Mouse (Mus musculus) heart, adult 11 months (tissue): ENCODE data around the gene Faf1.

ENCODE experiments used
- DNase-seq: peaks from one replicate; pipeline ENCODE4 v3.0.0; 2022

Gene Faf1

DNA sequence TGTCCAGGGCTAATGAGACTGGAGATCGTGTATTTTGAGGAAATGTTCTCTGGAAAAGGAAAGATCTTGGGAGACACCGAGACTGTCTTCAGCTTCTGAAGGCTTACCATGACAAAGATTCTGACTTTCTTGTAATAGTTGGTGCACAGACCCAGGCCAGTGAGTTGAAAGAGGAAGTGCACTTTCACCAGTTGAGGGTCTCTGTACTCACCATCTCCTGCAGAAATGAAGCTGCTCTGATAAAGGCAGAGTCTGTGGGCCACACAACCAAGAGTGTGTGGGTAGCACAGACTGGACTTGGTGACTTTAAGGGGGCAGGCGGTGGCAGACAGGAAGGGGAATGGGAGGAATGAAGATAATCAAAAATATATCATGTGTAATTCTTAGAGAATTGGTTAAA lies 260.2 kb downstream of the Faf1 start:
- no peak for DNase-seq

DNA sequence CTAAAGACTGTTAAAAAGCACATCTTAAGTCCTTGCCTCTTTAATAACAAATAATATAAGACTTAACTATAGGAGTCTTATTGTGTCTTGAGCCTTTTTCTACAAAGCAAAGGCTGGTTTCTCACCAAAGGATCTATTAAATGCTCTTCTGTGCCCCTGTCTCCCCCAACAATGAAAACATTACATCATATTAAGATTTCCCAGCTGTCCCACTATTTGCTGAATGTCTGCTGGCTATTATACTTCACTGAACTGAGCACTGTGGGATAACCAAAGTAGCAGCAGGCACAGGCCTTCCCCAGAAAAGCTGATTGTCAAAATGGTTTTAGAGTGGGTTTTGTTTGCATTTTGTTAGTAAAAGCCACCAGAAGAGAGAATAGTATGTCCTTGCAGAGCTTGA lies 262.9 kb downstream of the Faf1 start:
- DNase-seq: no peak

DNA sequence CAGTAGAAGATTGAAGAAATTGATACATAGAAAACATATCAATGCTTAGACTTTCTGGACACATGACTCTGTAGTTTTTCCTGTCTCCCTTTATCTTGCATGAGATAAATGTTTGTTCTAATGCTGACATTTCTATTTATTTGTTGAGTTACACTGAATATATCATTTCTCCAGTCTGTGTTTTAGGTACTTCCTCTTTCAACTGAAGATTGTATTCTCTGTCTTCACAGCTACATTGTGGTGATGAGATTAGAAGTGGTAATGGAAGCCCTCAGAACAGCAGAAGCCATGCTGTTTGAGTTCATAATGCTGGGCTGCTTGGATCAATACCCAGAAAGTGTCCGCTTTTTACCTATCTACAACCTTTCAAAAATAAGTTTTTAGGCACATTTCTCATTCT lies 269.2 kb downstream of the Faf1 start:
- DNase-seq: no peak

DNA sequence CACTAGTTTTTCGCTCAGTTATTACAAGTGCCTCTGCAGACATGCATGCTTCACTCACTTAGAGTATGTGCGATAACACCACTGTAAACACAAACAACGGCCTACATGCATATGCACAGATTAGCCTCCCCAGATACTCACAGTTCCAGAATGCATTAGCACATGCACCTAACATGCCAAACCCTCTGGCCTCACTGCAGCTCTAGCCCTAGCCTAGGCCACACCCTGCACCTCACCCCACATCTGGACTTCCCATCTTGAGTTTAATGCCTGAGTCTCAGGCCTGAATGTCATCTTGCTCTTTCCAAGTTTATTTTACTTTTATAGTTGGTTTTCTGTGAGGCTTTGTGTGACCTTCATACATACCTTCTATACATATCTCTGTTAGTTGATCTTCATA lies 272.9 kb downstream of the Faf1 start:
- no peak for DNase-seq

DNA sequence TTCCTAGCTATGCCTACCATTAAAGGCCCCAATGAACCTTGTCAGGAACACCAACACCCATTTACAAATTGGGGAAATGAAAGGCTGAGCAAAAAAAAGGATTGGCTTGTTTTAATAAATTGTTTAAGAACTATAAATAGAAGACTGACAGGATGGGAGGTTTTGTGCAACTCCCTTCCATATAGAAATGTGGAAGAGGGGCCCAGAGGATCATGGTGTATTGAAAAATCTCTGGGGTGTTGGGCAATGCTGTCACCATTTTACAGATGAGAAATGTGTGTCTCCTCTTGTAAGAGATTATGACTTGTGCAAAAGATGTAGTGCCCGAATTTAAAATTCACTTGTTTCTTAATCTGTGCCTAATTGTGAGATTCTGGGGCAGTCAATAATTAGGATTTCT lies 277.1 kb downstream of the Faf1 start:
- no peak for DNase-seq

DNA sequence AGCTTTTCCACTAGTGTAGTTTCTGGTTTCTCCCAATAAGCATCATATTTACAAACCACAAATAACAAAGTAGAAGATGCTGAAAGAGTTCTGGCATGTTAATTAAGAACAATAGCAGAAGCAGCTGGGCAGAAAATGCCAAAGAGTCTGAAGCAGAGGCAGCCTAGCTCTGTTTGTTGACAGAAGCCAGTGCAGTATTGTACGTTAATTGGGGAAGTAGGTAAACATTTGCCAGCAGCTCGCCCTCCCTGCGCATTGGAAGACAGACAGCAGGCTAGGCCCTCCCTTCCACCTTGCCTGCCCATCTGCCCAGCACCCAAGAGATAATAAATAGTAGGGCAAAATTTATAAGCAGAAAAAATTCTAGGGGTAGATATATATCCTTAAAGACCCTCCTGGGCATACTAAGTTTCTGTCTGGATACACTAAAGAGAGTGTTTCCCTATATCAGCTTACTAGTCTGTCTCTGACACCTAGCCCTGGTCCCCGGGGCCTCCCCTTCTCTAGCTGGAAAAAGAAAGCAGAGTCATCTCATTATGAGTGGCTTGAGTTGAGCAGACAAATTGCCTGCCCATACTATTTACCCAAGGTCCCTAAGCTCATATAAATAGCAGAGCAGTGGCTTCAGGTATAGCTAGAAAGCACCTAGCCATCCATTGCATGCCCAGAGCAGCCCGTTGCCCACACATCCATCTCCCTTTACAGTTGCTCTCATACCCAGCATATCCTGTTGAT lies 284.0 kb downstream of the Faf1 start:
- DNase-seq: peak; percentile 81

DNA sequence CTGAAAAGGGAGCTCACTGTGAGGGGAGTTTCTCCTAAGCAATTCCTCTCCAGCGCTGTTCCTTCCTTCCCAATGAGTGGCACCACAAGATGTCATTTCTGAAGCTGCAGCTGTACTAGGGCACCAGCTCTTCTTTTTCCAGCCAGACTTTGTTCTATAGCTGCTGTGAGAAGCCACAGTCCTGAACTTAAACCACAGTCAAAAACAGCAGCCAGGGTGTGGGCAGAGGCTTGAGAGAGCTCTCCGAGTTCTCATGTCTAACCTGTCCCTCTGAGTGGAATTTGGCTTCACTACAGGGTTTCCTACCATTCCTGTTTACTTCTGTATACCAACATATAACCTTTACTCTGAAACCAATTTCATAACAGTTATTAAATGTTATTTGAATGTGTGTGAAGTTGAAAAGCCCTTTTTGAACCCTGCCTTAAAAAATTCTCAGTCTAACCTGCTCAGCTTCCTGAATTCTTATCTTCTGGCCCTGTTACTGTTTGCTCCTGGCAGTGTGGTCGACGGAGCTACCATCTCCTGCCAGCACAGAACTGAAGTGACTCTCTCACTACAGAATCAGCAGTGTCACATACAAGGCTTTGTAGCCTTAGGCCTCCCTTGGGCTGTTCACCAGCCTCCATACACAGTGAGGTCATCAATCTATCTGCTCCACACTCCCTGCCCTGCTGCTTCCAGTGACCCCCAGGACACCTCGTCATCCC lies 287.3 kb downstream of the Faf1 start:
- peak; percentile 71 for DNase-seq

DNA sequence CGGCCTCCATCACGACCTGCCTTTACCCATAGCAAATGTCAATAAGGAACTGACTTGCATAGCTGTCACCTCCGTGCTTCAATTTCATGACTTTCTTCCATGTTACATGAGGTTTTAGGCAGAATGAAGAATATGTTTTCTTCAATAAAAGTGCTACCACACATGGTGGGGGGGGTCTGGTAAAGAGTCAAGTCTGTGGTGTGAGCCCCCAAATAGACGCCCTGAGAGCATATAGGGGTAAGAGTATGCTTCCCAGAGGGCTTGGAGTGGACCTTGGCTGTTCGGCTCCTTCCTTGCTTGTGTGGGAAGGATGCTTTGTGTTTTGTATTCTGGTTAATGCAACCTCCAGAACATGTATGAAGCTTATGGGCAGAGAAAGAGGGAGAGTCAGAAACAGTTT lies 293.2 kb downstream of the Faf1 start:
- peak; percentile 76 for DNase-seq

DNA sequence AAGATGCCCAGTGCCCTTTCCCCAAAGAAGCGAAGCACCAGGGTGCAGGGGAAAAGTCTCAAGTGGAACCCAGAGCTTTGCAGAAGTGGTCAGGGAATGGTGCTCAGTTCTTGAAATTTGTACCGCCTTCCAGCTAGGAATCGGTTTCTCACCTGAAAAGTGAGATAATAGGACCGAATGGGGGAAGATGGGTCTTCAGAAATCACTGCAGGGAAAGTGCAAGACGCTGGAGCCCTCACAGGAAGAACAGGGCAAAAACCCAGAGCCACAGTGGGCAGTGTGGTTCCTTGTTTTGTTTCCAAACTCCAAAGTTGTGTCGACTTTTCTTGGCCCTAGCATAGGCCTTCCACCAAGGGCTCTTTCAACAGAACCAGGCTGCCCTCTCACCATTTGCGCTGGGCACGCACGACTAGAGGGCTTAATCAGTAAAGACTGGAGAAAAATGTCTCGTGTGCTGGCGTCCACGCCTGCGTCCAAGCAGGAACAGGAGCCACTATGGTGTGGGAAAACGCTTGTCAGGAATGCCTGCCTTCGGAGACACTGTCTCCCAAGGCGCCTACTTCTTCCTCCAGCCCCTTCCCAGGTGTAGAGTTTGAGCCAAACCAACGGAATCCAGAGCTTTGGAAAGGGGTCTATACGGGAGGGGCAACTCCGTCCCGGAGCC lies 297.7 kb downstream of the Faf1 start:
- DNase-seq: peak; percentile 74

DNA sequence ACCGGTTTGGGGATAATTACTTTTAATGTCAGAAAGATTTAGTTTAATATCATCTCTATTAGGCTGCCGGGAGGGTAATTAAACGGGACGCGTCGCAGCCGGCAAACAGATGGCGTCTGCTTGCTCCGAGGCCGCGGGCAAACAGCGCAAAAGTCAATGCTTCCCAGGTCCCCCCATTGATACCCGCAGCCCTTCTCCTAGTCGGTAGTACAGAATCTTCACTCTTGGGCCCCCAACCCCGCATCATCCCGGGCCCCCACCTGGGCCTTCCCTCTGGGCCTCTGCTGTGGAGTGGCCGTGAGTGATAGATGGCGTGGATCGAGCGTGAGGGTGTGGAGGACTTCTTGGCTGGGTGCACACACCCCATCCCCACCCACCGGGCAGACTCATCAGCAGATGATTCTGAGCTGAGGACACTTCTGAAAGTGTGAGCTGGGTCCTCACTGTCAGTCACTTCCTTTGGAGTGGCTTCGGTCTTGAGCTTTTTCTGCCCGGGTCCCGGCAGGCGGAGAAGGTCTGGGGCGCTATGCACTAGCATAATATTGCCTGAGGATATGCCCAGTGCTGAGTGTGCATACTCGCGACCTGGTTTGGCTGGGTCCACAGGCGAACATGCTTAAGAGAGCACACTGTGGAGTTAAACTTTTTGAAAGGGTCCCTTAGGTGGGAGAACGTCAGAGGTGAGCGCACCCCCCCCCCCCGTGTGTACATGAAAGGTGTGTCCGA lies 298.4 kb downstream of the Faf1 start:
- peak; percentile 87 for DNase-seq

DNA sequence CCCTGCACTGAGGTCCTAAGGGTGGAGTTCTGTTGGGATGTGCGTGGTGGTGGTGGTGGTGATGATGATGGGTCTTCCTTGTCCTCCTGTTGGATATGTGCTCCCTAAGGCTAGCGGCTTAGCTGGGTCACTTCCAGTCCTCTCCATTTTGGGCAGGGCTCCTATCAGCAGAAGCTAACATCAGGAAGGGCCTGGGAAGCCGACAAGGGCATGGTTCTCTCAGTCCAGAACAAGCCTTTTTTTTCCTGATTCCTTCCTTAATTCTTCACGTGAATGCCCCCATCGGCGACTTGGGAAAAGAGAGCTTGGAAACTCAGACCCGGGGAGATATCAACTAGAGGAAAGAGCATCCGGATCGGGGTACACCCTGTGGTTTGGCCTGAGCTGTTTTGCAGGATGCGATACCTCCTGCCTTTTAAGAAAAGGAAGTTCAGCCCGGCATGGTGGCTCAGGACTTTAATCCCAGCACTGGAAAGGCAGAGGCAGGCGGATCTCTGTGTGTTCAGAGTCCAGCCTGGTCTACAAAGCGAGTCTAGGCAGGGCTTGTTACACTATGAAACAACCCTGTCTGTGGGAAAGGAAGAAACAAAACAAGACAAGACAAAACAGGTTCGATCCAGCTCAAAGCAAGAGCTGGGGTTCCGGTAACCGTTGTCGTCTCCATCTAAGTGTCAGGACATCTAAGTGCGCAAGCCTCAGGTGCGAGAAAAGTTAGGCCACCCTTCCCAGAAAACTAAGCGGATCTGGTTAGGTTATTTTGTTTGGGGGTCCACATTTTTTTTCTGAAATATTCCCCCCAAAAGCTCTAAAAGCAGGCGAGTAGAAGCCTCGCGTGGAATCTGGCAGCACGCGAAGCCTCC lies 299.2 kb downstream of the Faf1 start:
- DNase-seq: peak; percentile 90

DNA sequence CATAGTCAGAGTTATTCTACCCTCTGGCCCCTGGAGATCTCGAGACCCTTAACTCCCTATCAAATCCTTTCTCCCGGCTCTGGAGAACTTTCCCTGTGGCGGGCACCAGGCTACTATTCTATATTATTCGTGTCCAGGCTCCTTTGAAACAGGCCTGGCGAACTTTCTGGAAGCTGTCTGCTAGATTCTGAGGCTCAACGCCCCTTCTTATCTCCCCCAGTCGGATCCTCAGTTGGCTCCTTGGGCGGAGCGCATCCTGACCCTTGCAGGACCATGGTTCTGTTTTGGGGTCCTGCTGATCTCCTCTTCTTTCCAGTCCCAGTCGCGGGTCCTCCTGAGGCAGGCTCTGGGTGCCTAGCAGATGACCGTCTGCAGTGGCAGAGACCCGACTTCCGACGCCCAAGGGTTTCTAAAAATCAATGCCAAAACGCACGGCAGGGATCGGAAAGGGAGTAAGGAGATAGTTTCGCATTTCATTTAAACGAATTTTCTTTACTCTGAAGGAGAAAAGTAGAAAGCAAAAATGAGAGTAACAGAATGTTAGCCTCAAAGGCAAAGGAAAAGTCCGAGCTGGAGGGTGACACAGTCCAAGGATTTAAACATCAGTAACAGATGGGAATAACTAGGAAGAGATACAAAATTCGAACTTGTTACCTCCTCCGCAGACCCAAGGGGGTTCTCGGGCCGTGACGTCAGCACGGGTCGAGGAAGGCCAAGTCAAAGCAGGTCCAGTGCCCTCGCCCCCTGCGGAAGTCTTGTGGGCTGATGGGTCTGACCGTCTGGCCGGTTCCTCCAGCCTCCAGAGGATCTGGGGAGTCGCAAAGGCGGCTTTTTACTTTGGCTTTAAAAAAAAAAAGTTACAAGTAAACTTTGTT lies 300.1 kb downstream of the Faf1 start:
- peak; percentile 80 for DNase-seq

DNA sequence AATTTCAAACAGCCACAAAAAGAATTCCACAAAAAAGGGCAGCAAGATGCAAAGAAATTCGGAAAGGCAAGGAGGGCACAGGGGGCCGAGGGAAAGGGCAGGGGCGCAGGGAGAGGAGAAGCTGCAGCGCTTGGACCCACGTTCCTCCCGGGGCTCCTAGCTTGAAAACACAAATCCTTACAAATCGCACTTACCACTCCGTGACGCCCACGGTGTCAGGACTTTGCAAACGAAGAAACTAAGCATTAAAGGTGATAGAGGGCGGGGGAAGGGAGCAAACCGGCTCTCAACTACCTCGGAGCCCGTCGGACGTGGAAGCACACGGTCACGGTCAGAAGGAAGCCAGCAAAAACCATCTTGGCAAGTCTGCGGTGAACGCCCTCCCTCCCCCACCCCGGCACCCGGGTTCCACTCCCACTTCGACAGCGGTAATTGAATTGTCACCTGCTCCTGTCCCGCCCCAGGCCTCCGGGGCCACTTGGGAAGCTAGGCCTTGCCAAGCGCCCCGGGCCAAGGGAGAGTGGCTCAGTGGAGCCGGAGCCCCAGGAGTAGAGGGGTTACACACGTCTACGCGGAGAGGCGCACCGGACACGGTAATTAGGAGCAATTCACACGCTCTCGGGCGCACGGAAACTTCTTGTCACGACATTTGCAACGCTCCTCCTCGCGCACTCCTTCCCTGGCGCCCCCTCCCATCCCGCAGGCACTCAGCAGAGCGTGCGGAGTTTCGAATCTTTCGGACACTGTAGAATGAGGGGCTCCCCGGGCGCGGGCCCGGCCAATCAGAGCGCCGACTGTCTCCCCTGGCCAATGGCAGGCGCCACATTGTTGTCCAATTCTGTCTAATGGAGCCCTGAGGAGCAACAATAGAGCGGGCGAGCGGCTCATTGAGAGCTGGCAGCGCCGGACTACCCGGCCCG lies 301.0 kb downstream of the Faf1 start, which contains the start of gene Dmrta2:
Gene Dmrta2 (plus strand): TSS at position 906 of the 920 bp plus-strand sequence.
- DNase-seq: peak; percentile 92

DNA sequence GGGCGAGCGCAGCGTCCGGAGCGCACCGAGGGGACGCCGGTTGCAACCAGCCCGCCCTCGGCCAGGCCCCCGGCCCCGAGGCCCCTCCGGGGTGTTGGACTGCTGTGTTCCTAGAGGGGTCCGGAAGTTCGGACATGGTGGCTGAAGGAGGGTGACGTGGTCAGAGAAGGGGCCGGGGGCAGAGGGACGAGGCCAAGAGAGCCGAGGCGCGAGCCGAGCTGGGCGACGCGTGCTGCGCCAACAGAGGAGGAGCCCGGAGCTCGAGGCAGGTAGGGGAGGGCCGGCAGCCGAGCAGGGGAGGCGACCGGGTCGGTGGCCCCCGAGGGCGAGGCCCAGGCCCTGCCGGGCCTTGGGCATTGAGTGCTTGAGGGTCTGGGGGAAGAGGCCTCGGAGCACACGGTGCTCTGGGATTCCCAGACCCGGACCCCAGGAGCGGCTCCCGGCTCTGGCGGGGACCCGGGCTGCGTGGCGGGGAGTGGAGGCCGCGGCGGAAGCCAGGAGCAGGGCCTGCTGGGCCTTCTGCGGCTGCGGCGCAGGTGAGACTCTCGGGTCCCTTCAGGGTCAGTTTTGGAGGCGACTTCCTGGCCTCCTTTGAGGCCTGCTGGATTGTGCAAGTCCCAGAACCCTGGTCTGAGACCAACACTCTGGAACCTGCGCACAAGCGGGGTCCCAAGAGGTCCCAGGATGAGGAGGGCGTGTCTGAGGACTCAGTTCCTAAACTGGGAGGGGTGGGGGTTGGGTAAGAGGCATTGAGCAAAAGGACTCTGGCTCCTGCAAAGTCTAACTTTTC lies 301.9 kb downstream of the Faf1 start:
- peak; percentile 81 for DNase-seq

DNA sequence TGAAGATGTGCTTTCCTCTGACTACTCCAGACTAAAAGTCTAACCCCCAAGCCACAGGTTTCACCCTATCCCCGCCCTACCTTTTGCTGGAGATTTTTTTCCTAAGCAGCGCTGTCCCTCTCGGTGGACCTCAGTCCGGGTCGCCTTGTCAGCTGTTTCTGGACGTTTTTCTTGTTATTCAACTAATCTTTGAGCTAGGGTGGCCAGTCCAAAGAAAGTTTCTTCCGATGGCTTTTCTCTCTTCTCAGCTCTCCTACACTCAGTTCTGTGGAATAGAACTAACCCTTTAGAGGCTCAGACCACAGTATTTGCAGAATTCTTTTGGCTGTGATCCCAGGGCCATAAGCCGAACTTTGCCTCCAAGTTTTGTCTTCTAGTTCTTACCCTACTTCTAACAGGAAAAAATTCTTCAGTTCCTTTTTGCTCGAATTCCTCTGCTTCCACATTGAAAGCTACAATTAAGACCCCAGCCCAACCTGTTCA lies 302.5 kb downstream of the Faf1 start:
- peak; percentile 39 for DNase-seq

DNA sequence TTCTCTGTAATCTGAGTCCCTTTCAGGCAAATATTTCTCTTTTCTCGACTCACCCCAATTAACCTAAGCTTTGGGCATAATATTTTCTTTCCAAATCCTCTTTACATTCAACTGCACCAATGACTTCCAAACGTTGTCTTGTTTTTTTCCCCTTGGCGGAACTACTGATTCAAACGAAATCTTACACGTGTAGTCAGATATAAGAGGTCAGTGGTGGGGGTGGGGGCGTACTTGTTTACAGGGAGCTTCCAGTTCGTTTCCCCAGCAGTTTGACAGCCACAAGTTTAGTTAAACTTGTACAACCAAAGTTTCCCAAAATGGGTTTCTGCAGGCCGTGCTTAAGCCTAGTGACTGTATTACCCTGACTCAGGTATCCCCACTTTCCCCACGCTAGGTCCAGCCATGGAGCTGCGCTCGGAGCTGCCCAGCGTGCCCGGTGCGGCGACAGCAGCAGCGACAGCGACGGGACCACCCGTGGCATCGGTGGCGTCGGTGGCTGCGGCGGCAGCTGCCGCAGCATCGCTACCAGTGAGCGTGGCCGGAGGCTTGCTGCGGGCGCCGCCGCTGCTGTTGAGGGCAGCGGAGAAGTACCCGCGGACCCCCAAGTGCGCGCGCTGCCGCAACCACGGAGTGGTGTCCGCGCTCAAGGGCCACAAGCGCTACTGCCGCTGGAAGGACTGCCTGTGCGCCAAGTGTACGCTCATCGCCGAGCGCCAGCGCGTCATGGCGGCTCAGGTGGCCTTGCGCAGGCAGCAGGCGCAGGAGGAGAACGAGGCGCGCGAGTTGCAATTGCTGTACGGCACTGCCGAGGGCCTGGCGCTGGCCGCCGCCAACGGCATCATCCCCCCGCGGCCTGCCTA lies 303.3 kb downstream of the Faf1 start:
- DNase-seq: peak; percentile 71

DNA sequence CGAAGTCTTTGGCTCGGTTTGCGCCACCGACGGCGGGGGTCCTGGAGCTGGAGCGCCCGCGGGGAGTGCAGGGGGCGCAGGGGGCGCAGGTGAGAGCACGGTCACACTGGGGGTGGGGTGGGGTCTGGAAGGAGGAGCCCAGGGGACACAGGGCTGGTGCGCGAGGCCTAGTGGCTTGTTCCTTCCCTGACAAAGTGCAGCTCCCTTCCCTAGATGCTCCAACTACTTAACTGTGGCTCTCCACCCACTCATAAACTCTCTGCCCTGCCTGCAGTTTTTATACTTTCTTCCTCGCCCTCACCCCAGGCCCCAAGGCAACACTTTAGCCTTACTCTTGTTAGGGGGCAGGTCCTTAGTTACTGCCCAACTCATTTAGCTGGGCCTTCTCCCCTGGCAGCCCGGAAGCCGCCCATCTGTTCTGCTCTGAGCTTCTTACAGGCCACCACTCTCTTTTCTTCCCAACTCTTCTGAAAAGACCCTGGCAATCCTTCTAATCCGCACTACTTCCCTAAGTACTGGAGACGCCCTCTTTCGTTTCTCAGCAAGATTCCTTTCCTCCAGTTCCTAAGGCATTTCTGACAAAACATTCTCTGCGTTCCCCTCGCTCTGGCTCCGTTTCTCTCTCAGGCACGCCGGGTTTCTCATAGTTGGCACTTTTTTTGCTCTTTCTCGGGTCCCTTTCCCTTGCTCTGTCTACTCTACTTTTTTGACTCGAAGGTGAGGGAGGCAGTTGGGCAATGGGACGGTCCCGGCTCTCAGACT lies 304.1 kb downstream of the Faf1 start:
- peak; percentile 71 for DNase-seq
